Mouse (Mus musculus) ES-E14 (cell line): ENCODE measurements around the gene Hdgf.

Experiments used
- CHD2 ChIP-seq: IDR thresholded peaks from 2 replicates; pipeline ENCODE4 v1.6.1; 2014; ENCODE audit warnings: mild to moderate bottlenecking, low read depth, low read length, inconsistent platforms
- HCFC1 ChIP-seq: IDR thresholded peaks from 2 replicates; pipeline ENCODE4 v1.6.1; 2012; ENCODE audit warnings: low read length, inconsistent platforms, borderline replicate concordance; ENCODE audit not compliant: insufficient read depth
- MAFK ChIP-seq: IDR thresholded peaks from 2 replicates; pipeline ENCODE4 v1.6.1; 2014; ENCODE audit warnings: mild to moderate bottlenecking, low read depth, low read length, inconsistent platforms; ENCODE audit not compliant: insufficient read depth
- ZC3H11A ChIP-seq: IDR thresholded peaks from 2 replicates; pipeline ENCODE4 v1.6.1; 2012; ENCODE audit warnings: low read depth, mild to moderate bottlenecking, inconsistent platforms, low read length, borderline replicate concordance
- ZNF384 ChIP-seq: IDR thresholded peaks from 2 replicates; pipeline ENCODE4 v1.6.1; 2012; ENCODE audit warnings: low read depth, low read length, inconsistent platforms

DNA sequence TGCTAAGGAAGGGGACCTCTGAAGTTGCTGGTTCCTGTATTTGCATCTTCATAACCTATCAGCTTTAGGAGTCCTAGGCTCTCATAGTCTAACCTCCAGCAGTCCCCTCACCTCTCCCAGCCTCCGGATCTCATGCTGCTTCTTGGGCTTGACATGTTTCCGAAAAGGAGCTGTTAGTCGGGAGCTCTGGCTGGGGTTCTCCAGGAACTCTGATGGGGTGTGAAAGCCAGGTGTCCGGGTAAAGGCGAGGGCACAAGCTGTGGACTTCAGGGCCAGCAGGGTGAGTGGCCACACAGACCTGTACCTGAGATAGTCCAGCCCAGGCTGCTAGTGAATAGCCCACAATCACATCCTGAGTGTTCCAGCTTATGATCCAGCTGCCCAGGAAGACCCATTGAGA is 21.3 kb downstream of the Hdgf start:
- TF ChIP-seq ZC3H11A (no peak), MAFK (no peak), CHD2 (no peak), HCFC1 (no peak), ZNF384 (no peak)
